Mouse (Mus musculus): ENCODE measurements around the gene Taf1c.

DNA sequence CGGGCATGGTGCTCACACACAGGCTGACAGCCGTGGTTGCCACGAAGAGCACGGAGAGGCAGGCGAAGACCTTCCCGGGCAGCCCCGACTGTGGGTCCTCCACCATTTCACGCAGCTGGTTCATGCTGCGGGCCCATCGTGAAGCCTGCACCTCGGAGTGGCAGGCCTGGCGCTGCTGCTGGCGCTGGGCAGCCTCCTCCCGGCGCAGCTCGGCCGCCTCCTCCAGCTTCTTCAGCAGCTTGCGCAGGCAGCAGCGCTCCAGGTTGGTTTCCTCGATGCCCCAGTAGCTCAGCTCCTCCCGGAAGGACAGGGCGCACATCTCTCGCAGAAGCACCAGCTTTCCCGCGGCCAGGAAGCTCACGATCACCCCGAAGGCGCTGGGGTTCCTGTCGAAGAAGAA lies 27.9 kb upstream of the Taf1c start:
- TF ChIP-seq POLR2A (IDR thresholded peaks at IDR 0.05; ENCODE audit: low read depth, low read length) (no peak), CTCF (conservative IDR thresholded peaks at IDR 0.05; ENCODE audit: insufficient read depth, insufficient read length, low read depth, low read length) (no peak)

Data from kidney, adult 2 months (tissue).